Mouse (Mus musculus) left cerebral cortex, adult 2 months (tissue): ENCODE results near the gene Glrp1. TPM values are rescaled to one million over a fixed set of nuclear protein-coding genes. Genes with fewer than 3 reads are reported as not detected.

ENCODE experiments used
- DNase-seq, 2 experiments: peaks; one replicate each; pipeline ENCODE4 v3.0.0; 2021 to 2022; ENCODE audit warnings: low spot score in 2 of 2, mixed read lengths in 1 of 2; ENCODE audit errors: extremely low spot score in 1 of 2
- H3K27ac ChIP-seq: fragments of 200-600 bp; 2 replicates; pipeline ENCODE4 v1.8.1; 2022
- H3K4me3 ChIP-seq: fragments of 200-600 bp; 2 replicates; pipeline ENCODE4 v1.8.1; 2022
- CTCF ChIP-seq: fragments of 200-600 bp; IDR thresholded peaks from 2 replicates; pipeline ENCODE4 v1.8.1; 2022; ENCODE audit warnings: antibody characterized with exemption, mild to moderate bottlenecking, moderate library complexity
- intact Hi-C: fragments of 180-260 bp; cut with DNase I; formaldehyde crosslinking; loops from one replicate; pipeline ENCODE4 v1.15.1; 2025
- long read RNA-seq, 2 experiments: library from polyadenylated mRNA; stranded (forward); transcript quantifications; one replicate each; pipeline ENCODE4 v2.0.0; 2021; ENCODE audit warnings: borderline mapping rate in 2 of 2
- total RNA-seq, 2 experiments: library from RNA; stranded (reverse); gene quantifications; 2 replicates each; pipeline ENCODE4 v1.2.3; 2021

The Glrp1 gene
- total RNA-seq, result not detected
- long read RNA-seq, experiment 1, result 0 reads
- long read RNA-seq, experiment 2, result 0 reads

DNA sequence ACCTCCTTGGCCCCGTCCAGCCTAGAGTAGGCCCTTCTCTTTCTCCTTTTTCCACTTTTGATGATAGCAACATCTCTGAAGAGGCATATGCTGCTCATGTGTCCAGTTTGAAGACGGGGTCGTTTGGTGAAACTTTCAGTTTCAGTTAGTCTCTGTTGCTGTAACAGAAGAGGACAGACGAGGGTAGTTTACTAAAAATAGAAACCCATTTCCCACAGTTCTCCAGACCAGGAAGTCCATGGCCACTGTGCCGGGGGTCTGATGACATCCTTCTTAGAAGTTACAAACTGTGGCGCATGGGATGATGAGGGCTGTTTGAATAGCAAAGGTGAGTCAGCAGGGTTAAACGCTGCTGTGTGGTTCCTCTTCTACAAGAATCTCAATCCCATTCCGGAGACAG lies at the start of gene Glrp1:
Gene Glrp1, minus strand, starts transcription at position 278 of the 400 bp plus-strand sequence.
- no peak for DNase-seq
- Histone ChIP-seq H3K27ac (no peak within 1 kb of the TSS), H3K4me3 (no peak within 1 kb of the TSS)
- TF ChIP-seq CTCF, result no peak
- intact Hi-C loops, result no loop called here

DNA sequence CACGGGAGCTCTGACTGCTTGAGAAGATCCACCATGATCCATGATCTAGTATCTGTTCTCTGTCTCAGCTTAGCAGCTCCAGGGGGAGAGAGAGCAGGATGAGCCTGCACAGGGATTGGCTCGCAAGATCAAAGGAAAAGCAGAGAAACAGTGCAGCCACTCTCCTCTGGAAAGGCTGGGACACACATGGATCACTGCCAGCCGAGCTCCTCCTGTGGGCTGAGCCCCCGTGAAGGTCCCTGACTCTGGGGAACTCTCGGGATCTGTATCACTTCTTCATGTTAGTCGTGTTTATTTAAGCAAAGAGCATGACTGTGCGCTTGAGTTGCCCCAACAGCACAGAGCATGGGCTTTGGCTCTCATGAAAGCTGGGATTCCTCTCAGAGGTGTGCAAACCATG lies 49.4 kb upstream of the Glrp1 start:
- H3K4me3 ChIP-seq, result no peak overlapping the region
- DNase-seq, result no peak
- no peak overlapping the region for H3K27ac ChIP-seq
- intact Hi-C loops, result no loop called here
- no peak for TF ChIP-seq CTCF

DNA sequence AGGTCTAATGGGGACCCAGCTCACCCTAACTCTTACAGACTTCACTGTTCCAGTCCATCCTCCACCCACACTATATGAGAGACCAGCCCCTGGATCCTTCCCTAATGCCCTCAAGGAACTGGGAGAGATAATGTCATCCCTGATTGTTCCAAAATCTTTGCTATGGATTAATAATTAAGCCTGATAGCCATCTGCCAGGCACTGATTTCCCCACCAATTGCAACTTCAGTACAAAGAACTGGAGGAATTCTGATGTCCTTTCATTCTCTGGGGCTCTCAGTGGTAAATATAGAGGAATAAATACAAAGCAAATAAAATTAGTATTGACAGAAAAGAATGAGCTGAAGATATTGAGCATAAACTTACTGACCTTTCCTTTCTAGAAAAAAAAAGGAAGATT lies 48.9 kb upstream of the Glrp1 start:
- Histone ChIP-seq H3K4me3 (no peak overlapping the region), H3K27ac (no peak overlapping the region)
- intact Hi-C loops, result no loop called here
- no peak for DNase-seq
- no peak for TF ChIP-seq CTCF

DNA sequence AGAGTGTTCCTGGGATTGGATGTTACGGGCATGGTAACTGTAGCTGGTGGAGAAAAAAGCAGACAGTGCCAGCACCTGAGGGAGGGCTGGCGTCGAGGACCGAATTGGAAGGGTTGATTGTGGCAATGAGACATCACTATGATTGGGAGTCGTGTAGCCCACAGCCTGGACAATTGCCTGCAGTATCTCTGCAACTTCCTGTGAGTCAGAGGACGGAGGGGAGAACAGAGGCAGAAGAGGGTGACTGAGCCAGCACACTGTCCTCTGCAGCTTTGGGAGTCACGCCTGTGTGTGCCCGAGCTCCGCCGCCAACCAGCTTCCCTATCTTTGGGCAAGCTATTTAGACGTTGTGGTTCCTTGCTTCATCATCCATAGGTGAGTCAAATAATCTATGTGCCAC lies 46.5 kb upstream of the Glrp1 start:
- Histone ChIP-seq H3K4me3 (no peak overlapping the region), H3K27ac (no peak overlapping the region)
- TF ChIP-seq CTCF, result no peak
- no peak for DNase-seq
- intact Hi-C loops, result no loop called here

DNA sequence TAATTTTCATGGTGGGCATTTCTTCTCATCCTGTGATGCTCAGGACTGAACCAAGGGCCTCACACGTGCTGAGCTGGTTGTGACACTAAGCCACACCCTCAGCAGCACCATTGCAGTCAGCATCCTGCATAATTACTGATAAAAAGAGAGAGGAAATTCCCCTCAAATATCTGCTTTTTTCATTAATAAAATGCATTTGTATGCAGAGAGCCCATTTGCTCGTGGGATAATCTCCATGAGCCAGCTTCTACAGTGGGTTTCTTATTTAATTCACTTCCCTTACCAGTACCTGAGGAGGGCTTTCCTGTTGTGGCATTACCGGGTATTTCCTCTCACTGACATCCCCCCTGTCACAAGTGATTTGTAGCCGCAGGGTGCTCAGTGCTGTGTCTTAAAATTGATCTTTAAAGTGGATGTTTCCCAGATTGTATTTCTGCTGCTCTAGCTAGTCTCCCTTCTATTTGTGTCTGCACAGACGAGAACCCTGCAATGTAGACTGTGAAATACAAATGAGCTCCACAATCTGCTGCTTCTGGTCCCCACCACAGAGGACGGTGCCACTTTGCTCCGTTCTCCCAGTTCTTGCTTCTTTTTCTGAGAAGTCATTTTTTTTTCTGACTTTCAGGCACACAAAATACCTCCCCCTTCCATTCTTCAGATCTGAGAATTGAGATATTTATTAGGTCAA lies 43.8 kb upstream of the Glrp1 start:
- no peak overlapping the region for H3K27ac ChIP-seq

DNA sequence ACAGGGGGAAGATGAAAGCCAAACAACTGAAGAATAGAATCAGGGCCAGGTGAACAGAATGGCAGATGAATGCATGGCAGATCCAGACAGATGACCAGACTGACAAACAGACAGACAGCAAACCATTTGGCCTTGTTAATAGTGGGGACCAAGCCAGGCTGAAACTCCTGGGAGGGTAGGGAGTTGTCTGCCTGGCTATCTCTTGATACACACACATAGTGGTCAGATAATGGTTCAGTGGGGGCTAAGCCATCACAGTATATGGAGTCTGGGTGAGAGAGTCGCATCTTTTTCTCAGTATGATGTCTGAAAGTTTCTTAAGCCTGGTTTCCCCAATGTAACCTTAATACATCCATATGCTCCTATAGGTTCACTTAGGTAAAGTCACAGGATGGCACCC lies 39.4 kb upstream of the Glrp1 start:
- H3K4me3 ChIP-seq, result no peak overlapping the region
- no peak for TF ChIP-seq CTCF
- H3K27ac ChIP-seq, result no peak overlapping the region
- intact Hi-C loops, result no loop called here
- DNase-seq, result no peak

More for the DNA sequence above, 43.8 kb upstream of the Glrp1 start:
- intact Hi-C loops, result loop anchor here (5.0 kb wide), 1 partner anchor 61 kb away; no protein-coding TSS in a partner anchor
- H3K4me3 ChIP-seq, result no peak overlapping the region
- no peak for TF ChIP-seq CTCF
- DNase-seq, result no peak

DNA sequence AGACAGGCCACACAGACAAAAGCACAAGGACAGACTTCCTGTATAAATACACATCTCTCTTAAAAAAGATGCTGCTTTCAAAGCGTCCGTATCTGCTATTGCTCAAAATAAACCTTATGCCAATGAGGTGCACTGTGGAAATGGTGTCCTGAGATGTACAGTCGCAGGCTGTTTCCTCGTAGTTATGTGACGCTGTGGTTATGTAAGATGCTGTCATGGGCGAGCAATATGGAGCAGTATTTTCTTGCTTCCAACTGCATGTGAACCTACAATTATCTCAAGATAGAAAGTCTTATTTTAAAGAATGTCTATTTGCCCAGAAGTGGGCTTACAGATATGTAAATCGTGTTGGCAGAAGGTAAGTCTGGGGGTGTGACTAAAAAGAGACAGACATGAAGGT lies 37.3 kb upstream of the Glrp1 start:
- intact Hi-C loops, result no loop called here
- Histone ChIP-seq H3K4me3 (no peak overlapping the region), H3K27ac (no peak overlapping the region; the same call in 1 of the 2 replicates)
- no peak for TF ChIP-seq CTCF
- DNase-seq, result no peak

DNA sequence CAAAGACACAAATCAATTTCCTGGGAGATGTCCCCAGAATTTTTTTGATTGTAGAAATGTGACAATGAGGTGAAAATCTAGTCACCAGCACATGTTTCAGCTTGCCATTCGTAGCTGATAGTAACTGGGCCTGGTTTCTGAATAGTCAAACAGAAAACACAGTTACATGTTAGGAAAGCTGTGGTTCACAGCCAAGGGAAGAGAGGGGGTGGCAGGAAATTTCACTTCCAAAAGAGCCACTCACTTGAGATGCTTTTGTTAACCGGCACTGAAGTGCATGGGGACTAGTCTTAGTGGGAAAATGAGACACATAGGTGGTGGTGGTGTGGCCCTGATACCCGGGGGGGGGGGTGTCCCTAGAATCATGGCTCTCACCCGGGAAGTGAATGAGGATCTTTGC lies 33.7 kb upstream of the Glrp1 start:
- Histone ChIP-seq H3K4me3 (no peak overlapping the region), H3K27ac (no peak overlapping the region)
- no peak for DNase-seq
- TF ChIP-seq CTCF, result no peak
- intact Hi-C loops, result no loop called here

DNA sequence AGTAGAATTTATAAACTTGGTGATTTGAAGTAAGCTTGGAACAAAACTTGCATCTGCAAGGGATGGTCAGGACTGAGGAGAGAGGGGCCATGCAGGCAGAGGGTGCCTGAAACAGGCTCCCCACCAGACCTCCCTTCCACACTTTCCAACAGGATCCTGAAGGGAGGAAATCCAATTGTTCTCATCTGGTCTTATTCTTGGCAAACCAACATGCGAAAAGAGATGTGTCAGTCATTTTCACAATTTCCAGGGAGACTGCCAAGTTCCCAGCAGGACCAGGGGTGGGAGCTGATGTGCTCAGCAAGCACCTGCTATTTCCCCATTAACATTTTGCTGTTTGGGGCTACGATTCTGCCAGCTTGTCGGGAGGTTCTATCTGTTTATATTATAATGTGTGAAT lies 30.0 kb upstream of the Glrp1 start:
- DNase-seq, result peak in 1 of 2 experiments; percentile 33
- TF ChIP-seq CTCF, result no peak
- no peak overlapping the region for H3K27ac ChIP-seq
- no peak overlapping the region for H3K4me3 ChIP-seq
- intact Hi-C loops, result no loop called here

DNA sequence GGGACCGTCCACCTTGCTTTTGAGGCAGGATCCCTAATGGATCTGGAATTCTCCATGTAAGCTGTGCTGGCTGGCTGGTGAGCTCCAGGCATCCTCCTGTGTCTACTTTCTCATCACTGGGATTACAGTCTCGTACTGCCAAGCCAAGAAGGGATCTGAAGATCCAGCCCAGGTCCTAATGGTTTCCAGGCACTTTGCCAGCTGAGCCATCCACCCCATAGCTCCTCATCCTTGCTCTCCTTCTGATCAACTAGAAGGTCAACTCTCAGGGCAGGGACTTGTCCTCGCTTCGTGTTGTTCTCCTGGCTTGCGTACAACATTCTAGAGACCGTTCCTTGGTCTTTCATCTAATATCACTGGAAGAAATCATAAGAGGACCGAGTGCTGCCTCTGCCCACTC lies 29.4 kb upstream of the Glrp1 start:
- no peak overlapping the region for H3K27ac ChIP-seq
- intact Hi-C loops, result no loop called here
- no peak for DNase-seq
- H3K4me3 ChIP-seq, result no peak overlapping the region
- TF ChIP-seq CTCF, result no peak

DNA sequence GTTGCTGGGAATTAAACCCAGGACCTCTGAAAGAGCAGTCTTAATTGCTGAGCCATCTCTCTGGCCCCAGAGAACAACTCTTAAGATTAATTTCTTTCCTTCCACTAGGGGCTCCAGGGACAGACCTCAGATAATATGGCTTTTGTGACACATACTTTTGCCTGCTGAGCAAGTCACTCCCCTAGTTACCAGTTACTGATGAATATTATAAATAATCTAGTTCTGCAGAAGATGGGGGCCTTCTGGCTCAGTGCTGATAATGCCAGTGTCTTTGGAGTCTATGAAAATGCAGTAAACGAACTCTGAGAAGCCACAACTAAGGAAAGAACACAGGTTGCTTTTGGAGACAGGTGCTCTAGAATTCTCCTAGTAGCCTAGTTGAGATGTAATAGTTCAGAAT lies 26.4 kb upstream of the Glrp1 start:
- no peak for TF ChIP-seq CTCF
- H3K27ac ChIP-seq, result no peak overlapping the region
- intact Hi-C loops, result no loop called here
- no peak for DNase-seq
- no peak overlapping the region for H3K4me3 ChIP-seq

DNA sequence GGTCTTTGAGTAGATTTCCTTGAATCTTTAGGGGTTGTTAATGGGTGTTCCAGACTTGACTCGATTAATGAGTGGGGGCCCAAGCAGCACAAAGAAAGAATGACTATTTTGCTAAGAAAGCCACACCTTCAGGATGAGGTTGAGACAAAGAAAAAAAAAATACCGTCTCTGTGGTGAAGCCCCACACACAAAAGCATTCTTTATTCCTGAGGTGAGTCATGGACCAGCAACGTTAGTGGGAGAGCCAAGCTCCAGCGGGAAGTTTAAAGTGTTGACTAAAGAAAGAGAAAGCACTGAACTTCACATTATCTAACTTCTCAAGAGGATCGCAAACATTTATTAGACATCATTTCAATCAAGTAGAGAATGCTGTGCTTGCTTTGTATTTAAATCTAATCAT lies 24.2 kb upstream of the Glrp1 start:
- TF ChIP-seq CTCF, result no peak
- intact Hi-C loops, result no loop called here
- no peak for DNase-seq
- Histone ChIP-seq H3K27ac (no peak overlapping the region), H3K4me3 (no peak overlapping the region)

DNA sequence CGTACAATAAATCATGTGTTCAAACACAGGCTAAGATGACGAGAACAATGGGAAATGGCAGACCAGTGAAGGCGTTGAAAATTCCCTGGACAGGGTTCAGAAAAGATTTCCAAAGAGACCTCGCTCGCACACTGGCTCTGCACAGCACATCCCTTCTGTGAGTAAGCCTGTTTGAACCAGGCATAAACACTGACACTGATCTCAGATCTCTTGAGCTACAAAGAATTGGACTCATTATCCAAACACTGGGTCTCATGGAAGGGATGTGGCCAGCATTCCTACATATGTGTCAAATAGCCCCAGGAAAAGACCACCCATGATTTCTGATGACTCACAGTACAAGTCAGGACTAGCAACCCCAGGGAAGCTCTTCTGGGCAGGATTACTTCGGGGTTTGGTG lies 16.3 kb upstream of the Glrp1 start:
- Histone ChIP-seq H3K4me3 (no peak overlapping the region), H3K27ac (no peak overlapping the region)
- no peak for DNase-seq
- TF ChIP-seq CTCF, result no peak
- intact Hi-C loops, result no loop called here
